Mouse (Mus musculus) liver, adult 2 months (tissue): Measurements from ENCODE around the gene Fgfr2. TPM values are rescaled to one million over a fixed set of nuclear protein-coding genes. Genes with fewer than 3 reads are reported as not detected.
"Not testable (repeated sequence)": the region's sequence is repeated elsewhere in the genome, so short reads cannot be mapped to it uniquely, and the experiment has no call there.

Source experiments
- DNase-seq: peaks from one replicate; pipeline ENCODE4 v3.0.0-alpha.2; 2011; ENCODE audit warnings: low read depth, low spot score; ENCODE audit errors: extremely low read depth
- H3K27ac ChIP-seq: fragments of 200-500 bp; replicated peaks from 2 replicates; pipeline ENCODE4 v1.5.1; 2012; ENCODE audit warnings: low read depth, mild to moderate bottlenecking, control low read depth, inconsistent platforms, low read length; ENCODE audit not compliant: insufficient read depth
- H3K27me3 ChIP-seq: fragments of 200-500 bp; 2 replicates; pipeline ENCODE4 v1.6.1; 2012; ENCODE audit warnings: mild to moderate bottlenecking, moderate library complexity, low read length, inconsistent platforms; ENCODE audit not compliant: control insufficient read depth, insufficient read depth
- H3K36me3 ChIP-seq: fragments of 200-500 bp; 2 replicates; pipeline ENCODE4 v1.6.1; 2012; ENCODE audit warnings: low read length, inconsistent platforms; ENCODE audit not compliant: control insufficient read depth, insufficient read depth
- H3K4me1 ChIP-seq: fragments of 200-500 bp; 2 replicates; pipeline ENCODE4 v1.6.1; 2011; ENCODE audit warnings: low read length; ENCODE audit not compliant: control insufficient read depth, insufficient read depth
- H3K4me3 ChIP-seq: fragments of 200-500 bp; 2 replicates; pipeline ENCODE4 v1.5.1; 2011; ENCODE audit warnings: low read depth, mild to moderate bottlenecking, control low read depth, low read length, moderate library complexity; ENCODE audit not compliant: insufficient read depth
- H3K79me2 ChIP-seq: fragments of 200-500 bp; 2 replicates; pipeline ENCODE4 v1.6.1; 2012; ENCODE audit warnings: inconsistent platforms, mild to moderate bottlenecking, low read length, moderate library complexity; ENCODE audit not compliant: control insufficient read depth, insufficient read depth
- H3K9ac ChIP-seq: fragments of 200-500 bp; 2 replicates; pipeline ENCODE4 v1.6.1; 2012; ENCODE audit warnings: low read depth, mild to moderate bottlenecking, control low read depth, inconsistent platforms, low read length
- CTCF ChIP-seq: fragments of 200-500 bp; IDR thresholded peaks from 2 replicates; pipeline ENCODE4 v1.5.1; 2011; ENCODE audit warnings: low read depth, low read length, control low read depth
- POLR2A ChIP-seq: fragments of 200-500 bp; IDR thresholded peaks from 2 replicates; pipeline ENCODE4 v1.6.1; 2011; ENCODE audit warnings: low read length, control low read depth; ENCODE audit not compliant: insufficient read depth; ENCODE audit errors: extremely low read depth
- WGBS: fragments of 180-500 bp; shearing (Covaris S2); methylation state at CpG from one replicate; pipeline ENCODE4 v1.1.7; 2018; 5-methylcytosine and 5-hydroxymethylcytosine counted together
- polyA plus RNA-seq: library from polyadenylated mRNA; depleted of rRNA; stranded (reverse); fragments of >200 nt; gene quantifications from 2 replicates; pipeline ENCODE4 v1.2.3, GENCODE M21; 2012
- total RNA-seq: library from RNA; depleted of rRNA; stranded (reverse); fragments of >200 nt; gene quantifications from 2 replicates; pipeline ENCODE4 v1.2.3, GENCODE M21; 2014

Gene Fgfr2
- total and polyA plus RNA-seq, 2 experiments: 16.7 to 35.2 TPM

GRCm38 (mm10) chr7:131114434-131114833, 2008.7 kb downstream of the Fgfr2 start:
- TF ChIP-seq POLR2A (no peak), CTCF (no peak)

GRCm38 (mm10) chr7:131113676-131114075, 2009.5 kb downstream of the Fgfr2 start:
- 69% methylated on average over 6 of the region's 6 CpGs for WGBS
- Histone ChIP-seq H3K9ac (no peak overlapping the region), H3K4me1 (no peaks in the 10 kb centered on the region), H3K79me2 (no peaks in the 10 kb centered on the region), H3K4me3 (no peak overlapping the region), H3K27ac (no peak overlapping the region), H3K36me3 (no peaks in the 10 kb centered on the region), H3K27me3 (no peaks in the 10 kb centered on the region)
- TF ChIP-seq POLR2A (no peak), CTCF (no peak)
- DNase-seq: no peak

More at GRCm38 (mm10) chr7:131114434-131114833, 2008.7 kb downstream of the Fgfr2 start:
- H3K27me3 ChIP-seq: no peaks in the 10 kb centered on the region
- no peaks in the 10 kb centered on the region for H3K79me2 ChIP-seq
- no peak overlapping the region for H3K27ac ChIP-seq
- H3K4me3 ChIP-seq: no peak overlapping the region
- DNase-seq: no peak
- H3K9ac ChIP-seq: no peak overlapping the region
- H3K4me1 ChIP-seq: no peaks in the 10 kb centered on the region
- WGBS: 76% methylated on average over 2 of the region's 2 CpGs
- H3K36me3 ChIP-seq: no peaks in the 10 kb centered on the region

GRCm38 (mm10) chr7:131112486-131112885, 2010.7 kb downstream of the Fgfr2 start:
- TF ChIP-seq POLR2A (no peak), CTCF (peak; percentile 74)
- Histone ChIP-seq H3K27ac (no peak overlapping the region), H3K9ac (no peak overlapping the region), H3K27me3 (no peaks in the 10 kb centered on the region), H3K79me2 (no peaks in the 10 kb centered on the region), H3K4me1 (no peaks in the 10 kb centered on the region), H3K36me3 (no peaks in the 10 kb centered on the region), H3K4me3 (no peak overlapping the region)
- DNase-seq: peak; percentile 29
- 31% methylated on average over 3 of the region's 3 CpGs for WGBS

- not testable (repeated sequence) for H3K9ac ChIP-seq, H3K27me3 ChIP-seq, H3K4me3 ChIP-seq, H3K79me2 ChIP-seq, H3K27ac ChIP-seq, H3K4me1 ChIP-seq, H3K36me3 ChIP-seq, DNase-seq
- WGBS: 76% methylated on average over 9 of the region's 9 CpGs
These were observed 2040.7 kb downstream of the Fgfr2 start for GRCm38 (mm10) chr7:131082403-131082802.

GRCm38 (mm10) chr7:131075956-131076355, 2047.2 kb downstream of the Fgfr2 start:
- Histone ChIP-seq H3K27me3 (no peaks in the 10 kb centered on the region), H3K9ac (no peak overlapping the region), H3K27ac (no peak overlapping the region), H3K4me1 (no peaks in the 10 kb centered on the region), H3K4me3 (no peak overlapping the region), H3K79me2 (no peaks in the 10 kb centered on the region), H3K36me3 (no peaks in the 10 kb centered on the region)
- no peak for DNase-seq
- 4% methylated on average over 1 of the region's 1 CpGs for WGBS
- TF ChIP-seq CTCF (no peak), POLR2A (no peak)

GRCm38 (mm10) chr7:131074098-131074497, 2049.1 kb downstream of the Fgfr2 start:
- not testable (repeated sequence) for H3K9ac ChIP-seq, H3K27ac ChIP-seq, H3K79me2 ChIP-seq, H3K36me3 ChIP-seq, H3K27me3 ChIP-seq, H3K4me3 ChIP-seq, DNase-seq, H3K4me1 ChIP-seq
- 71% methylated on average over 6 of the region's 6 CpGs for WGBS

GRCm38 (mm10) chr7:131073476-131073875, 2049.7 kb downstream of the Fgfr2 start:
- not testable (repeated sequence) for DNase-seq, H3K27ac ChIP-seq, H3K9ac ChIP-seq, H3K79me2 ChIP-seq, H3K27me3 ChIP-seq, H3K36me3 ChIP-seq, H3K4me1 ChIP-seq, H3K4me3 ChIP-seq
- 89% methylated on average over 3 of the region's 3 CpGs for WGBS

- not testable (repeated sequence) for DNase-seq
- WGBS: 0% methylated on average over 1 of the region's 1 CpGs
These were observed 2055.0 kb downstream of the Fgfr2 start for GRCm38 (mm10) chr7:131068191-131068590.

More at GRCm38 (mm10) chr7:131068191-131068590, 2055.0 kb downstream of the Fgfr2 start:
- H3K27ac ChIP-seq, H3K9ac ChIP-seq, H3K79me2 ChIP-seq, H3K27me3 ChIP-seq, H3K4me3 ChIP-seq, H3K36me3 ChIP-seq, H3K4me1 ChIP-seq: not testable (repeated sequence)
